Mouse (Mus musculus) embryonic stem cell, embryonic (primary cell): ENCODE measurements around the gene Col25a1.

Experiments
- CTCF ChIA-PET, 4 experiments: fragments of 300-600 bp in 2 of 4; fragments of 350-600 bp in 2 of 4; sonication (Branson Sonifier 250); formaldehyde crosslinking; loops; one replicate each; lab custom pipeline; 2022; ENCODE audit warnings: inconsistent platforms in 2 of 4; lab: Charles Lee
- POLR2A ChIA-PET, 4 experiments: fragments of 300-600 bp in 2 of 4; fragments of 350-600 bp in 2 of 4; sonication (Branson Sonifier 250); formaldehyde crosslinking; loops; one replicate each; lab custom pipeline; 2022; ENCODE audit warnings: antibody characterized with exemption in 4 of 4, inconsistent platforms in 1 of 4; lab: Charles Lee

Col25a1 gene

DNA sequence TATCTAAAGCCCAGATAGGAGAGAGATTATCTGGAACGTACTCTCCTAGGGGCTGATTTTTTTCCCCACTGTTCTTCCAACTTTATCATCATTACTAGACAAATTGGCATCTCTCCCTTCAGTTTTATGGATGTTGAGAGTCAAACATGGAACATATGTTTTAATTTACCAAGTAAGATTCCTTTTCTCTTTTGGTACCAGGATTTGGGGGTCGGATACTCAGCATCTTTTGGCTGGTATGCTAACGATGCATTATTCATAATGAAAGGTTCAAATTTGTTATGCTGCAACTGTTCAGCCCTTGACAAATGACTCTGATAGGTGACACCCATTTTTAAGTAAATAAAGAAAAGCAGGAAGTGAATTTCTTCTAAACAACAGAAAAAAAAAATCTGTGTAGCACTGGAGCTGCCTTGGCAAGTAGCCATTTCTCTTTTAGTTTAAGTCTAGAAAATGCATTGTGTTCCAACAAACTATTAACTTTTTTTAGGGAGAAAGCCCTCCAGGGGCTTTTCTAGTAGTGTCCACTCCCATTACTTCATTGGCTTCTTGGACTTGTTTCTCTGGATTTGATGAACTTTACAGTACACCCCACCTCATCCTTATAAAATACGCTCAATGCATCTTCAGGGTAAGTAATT is 223.2 kb downstream of the Col25a1 start:
- ChIA-PET POLR2A (no interaction called here), CTCF (no interaction called here)

DNA sequence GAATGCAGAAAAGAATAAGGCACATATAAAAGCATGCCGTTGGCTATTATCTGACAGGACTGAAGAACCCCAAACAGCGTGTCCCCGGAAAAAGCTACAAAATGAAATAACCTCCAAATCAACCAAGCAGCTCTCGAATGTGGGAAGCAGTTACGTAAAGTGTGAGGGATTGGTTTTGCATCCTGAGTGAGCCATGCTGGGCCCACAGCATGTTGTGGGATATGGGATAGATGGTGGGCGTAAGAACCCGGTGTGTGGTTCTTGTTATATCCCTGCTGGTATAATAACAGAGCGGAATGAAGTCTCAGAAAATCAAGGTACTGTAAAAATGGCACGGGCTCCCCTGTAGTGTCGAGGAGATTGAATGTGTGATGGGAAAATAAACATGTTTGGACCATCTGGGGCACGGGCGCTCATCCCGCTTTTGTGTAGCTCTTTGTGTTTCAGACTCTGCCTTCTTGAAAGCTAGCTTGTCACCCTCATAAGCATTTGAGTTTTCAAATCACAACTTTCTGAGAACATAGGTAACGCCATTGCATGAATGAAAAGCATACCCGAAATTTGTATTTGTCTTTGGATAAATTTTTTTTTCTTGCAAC is 225.4 kb downstream of the Col25a1 start:
- CTCF ChIA-PET: no interaction called here

DNA sequence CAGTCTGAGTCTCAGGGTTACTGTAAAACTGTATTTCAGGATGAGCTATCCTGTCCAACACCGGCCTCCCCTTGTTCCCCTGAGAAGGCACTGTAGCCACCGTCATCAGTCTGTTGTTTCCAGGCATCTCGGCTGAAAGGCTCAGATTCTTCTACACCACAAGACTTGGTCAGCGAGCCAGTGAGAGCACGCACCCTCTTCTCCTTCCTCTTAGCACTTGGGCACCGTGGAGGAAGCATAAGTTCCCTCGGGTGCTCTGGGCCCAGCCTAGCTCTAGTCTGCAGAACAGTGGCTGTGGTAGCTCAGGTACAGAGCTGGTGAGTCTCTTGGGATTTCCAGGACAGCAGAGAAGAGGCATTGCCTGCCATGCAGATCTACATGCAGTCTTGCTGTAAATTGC is 229.5 kb downstream of the Col25a1 start:
- CTCF ChIA-PET: interaction anchor here in 1 of 4 experiments (0.5 kb wide), 1 partner anchor 31 kb away, joined by 9 read pairs; no protein-coding TSS in a partner anchor
- POLR2A ChIA-PET: no interaction called here

More for the DNA sequence above, 225.4 kb downstream of the Col25a1 start:
- POLR2A ChIA-PET: no interaction called here

DNA sequence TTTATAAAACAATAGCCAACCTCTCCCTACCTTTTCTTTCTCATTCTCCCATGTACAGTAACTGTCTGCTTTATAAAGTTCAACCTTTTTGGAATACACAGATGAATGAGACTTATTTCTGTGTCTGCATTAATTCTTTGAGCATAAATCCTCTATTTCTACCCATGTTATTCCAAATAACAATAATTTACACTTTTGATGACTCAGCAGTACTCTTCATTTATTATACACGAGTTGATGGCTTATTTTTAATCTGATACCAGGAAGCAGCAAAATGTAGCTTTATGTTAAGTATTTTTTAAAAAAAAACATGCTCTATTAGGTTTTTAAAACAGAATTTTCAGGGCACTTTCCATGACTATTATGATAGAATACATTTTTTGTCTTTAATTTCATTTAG is 230.6 kb downstream of the Col25a1 start:
- POLR2A ChIA-PET: no interaction called here
- CTCF ChIA-PET: no interaction called here

DNA sequence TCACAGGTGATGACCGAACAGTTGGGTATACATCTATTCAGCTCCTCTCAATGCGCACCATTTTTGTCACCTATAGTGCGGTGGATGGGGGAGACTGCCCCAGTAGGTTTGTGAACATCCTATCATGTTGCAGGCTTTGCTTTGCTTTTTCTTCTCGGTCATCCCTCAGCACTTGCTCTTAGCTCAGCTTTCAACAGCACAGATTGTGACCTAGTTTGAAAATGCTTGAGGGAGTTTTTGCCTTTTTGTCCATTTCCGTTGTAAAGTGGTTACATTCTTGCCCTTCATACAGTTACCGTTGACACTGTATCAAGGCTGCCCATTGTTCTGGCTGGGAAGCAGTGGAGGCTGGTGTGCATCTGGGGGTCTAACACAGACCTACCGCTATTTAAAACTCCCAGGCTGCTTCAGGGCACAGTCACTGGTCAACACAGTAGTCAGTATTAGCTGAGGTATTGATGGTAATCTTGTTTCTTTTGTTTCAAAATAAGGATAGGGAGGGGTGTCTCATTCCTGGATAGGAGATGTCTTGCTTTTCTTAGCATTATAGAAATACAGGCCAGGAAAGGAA is 231.6 kb downstream of the Col25a1 start:
- ChIA-PET POLR2A (no interaction called here), CTCF (no interaction called here)

DNA sequence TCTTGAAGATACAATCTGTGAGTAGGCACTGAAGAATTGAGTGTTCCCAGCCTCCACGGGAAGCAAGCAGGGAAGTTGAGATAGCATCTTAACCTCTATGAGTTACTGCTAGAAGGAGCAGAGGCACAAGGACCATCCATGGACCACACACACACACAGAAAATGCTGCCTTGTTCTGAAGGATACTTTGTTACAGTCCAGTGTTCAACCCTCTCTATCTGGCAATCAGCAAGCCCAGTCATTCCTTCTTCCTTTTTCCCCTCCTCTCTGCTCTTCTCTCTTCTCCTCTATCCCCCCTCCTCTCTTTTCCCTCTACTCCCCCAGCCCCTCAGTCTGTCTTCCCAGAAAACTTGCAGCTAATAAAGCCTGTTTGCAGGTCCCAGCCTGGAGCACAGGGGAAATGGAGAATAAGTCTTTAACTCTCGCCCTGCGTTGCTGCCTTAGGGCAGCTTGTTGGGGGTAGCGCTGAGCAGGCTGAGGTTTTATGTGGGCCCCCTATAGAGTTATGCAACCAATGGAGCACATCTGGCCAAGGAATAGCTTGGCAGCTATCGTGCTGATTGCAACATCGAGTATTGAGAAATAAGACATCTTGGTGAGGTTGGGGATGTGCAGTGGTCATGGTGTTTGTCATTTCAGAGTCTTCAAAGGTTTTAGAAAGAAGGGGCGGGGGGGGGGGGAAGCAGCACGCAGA is 235.8 kb downstream of the Col25a1 start:
- ChIA-PET CTCF (no interaction called here), POLR2A (interaction anchor here in 1 of 4 experiments (0.6 to 0.7 kb wide), 2 partner anchors 105 to 111 kb away, joined by 3 to 5 read pairs; no protein-coding TSS in a partner anchor)

DNA sequence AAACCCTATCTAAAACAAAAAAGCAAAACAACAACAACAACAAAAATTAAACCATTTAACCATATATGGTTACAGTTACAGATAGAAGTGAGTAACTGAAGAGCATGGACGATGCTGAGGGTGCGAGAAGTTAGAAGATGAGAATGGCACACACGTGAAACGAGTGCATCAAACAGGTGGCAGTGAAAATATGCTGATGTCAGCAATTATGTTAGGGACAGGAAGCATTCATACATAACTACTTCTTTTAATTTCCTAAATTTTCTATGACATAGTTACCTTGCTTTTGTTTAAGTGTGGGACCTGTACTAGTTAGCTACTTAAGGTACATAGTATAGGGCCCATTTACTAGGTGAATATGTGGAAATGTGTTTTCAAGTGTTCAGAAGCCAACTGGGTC is 237.1 kb downstream of the Col25a1 start:
- POLR2A ChIA-PET: no interaction called here
- CTCF ChIA-PET: no interaction called here

DNA sequence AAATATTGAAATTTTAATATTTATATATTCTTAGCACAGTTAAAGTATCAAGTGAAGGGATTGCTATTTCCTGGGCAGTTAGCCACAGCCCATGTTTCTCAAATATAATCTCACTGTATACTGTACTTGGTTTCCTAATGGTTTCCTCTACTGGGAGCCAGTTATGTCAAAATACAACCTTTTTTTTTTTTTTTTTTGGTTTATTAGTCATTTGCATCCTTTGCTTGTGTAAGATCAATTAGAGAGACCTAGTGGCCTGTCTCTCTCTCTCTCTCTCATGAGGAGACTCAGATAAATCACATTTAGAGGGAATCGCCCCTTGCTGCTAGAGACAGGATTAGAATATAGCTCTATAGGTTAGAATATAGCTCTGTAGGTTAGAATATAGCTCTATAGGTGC is 237.8 kb downstream of the Col25a1 start:
- POLR2A ChIA-PET: interaction anchor here in 1 of 4 experiments (0.6 kb wide), 1 partner anchor 803 kb away, joined by 4 read pairs; no protein-coding TSS in a partner anchor

DNA sequence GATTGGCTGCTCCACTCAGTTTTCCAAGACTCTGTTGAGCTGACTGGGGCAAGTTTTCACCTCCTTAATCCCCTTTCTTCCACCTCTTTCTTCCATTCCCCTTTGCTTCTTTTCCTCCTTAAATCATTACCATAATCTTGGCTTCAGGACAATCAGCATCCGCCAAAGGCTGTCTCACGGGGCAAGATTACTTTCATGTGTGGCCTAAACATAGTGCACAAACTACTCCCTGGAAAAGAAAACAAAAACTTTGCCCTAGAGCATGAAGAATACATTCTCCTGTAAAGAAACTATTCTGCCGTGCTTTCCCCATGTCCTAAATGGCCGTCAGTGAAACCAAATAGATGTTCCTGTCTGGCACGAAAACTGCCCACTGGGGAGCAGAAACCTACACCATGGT is 238.9 kb downstream of the Col25a1 start:
- ChIA-PET POLR2A (no interaction called here), CTCF (interaction anchor here in 1 of 4 experiments (0.7 kb wide), 1 partner anchor 20 kb away, joined by 3 read pairs; no protein-coding TSS in a partner anchor)

More for the DNA sequence above, 237.8 kb downstream of the Col25a1 start:
- CTCF ChIA-PET: no interaction called here

DNA sequence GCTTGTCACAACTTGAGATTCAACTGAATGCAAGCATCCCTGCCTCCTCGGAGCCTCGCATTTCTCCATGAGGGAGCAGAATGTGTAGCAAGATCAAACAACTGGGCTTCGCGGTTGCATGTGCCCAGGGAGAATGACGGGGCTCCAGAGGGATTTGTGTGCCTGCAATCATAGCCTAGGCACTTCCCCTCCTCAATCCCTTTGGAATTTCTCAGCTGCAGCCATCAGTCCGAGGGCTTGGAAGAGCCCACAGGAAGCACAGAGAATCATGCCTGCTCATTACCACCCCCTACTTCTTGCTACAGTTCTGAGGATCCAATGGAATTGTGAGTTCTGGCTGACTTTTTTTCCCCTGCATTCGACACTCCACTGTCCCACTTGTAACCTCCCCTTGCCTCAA is 241.8 kb downstream of the Col25a1 start:
- ChIA-PET POLR2A (no interaction called here), CTCF (no interaction called here)

DNA sequence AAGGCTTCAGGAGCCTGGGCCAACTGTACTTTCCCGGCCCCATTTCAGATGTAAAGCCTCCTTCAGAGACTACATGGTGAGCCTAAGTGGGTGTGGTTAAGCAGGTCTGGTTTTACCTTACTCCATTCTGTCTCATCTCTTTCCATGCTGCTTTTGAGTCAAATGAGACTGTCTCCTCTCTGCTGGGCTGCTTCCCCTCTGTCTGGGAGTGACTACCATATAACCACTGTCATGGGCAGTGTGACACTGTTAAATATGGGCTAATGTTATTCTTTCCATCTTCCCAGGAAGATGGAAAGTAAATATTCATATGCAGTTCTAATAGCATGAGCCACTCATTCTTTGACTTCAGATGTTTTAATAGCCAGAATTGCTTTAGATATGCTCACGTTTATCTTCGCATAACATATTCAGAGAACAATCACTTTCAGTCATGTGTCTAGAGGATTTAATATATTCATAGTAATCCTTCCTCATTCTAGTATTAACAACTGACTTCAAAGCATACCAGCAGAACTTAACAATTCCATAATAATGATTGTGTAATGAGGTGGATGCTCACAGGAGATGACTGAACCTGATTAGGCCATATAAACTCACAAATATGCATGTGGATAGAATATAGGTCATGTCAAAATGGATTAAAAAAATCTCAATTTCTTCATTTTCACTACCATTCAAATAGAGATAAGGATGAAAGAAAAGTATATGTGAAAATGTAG is 243.5 kb downstream of the Col25a1 start:
- ChIA-PET POLR2A (no interaction called here), CTCF (no interaction called here)

DNA sequence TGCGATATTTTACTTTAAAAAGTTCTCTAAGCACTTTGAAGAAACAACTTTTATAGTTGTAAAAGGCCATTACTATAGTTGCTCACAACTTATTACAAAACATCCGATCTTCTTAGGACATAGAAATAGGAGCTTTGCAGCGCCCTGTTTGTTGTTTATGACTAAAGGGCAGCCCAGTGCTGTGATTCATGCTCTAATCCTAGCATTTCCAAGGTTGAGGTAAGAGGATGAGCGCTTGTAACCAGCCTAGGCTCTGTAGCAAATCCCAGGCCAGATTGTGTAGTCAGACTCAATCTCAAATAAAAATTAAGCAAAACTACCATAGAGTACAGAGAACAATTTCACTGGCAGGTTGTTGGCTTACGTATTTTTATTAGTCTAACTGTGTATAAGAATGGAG is 246.5 kb downstream of the Col25a1 start:
- CTCF ChIA-PET: no interaction called here
- POLR2A ChIA-PET: no interaction called here

DNA sequence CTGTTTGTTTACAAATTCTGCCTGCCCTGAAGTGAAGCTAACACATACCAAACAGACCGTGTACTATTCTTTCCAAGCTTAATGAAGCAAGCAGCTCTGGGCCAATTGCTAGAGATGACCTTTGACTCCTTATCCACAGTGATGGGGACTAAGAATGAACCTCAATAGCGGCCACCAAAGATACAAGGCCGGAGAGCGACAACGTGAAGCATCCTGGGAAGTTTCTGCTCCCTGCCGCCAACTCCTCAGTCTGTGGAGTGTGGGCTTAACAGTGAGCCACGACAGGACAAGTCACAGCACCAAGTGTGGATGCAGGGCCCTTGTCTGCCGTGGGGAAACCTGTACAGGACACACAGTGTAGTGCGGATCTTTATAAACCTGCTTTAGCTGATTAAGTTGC is 247.3 kb downstream of the Col25a1 start:
- ChIA-PET POLR2A (no interaction called here), CTCF (no interaction called here)

DNA sequence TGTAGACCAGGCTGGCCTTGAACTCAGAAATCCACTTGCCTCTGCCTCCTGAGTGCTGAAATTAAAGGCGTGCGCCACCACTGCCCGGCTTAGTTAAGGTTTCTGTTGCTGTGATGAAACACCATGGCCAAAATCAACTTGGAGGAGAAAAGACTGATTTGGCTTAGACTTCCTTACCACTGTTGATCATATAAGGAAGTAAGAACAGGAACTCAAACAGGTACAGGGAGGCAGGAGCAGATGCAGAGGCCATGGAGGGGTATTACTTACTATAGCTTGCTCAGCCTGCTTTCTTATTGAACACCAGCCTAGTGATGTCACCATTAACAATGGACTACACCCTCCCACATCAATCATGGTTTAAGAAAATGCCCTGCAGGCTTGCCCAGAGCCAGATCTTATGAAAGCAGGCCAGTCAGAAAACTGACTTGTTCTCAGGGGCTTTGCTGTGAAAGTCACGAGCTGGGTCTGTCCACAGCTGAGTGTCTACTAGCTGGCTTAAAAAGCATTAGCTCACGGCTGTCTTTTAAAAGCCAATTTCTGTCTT is 249.1 kb downstream of the Col25a1 start:
- ChIA-PET POLR2A (no interaction called here), CTCF (no interaction called here)

DNA sequence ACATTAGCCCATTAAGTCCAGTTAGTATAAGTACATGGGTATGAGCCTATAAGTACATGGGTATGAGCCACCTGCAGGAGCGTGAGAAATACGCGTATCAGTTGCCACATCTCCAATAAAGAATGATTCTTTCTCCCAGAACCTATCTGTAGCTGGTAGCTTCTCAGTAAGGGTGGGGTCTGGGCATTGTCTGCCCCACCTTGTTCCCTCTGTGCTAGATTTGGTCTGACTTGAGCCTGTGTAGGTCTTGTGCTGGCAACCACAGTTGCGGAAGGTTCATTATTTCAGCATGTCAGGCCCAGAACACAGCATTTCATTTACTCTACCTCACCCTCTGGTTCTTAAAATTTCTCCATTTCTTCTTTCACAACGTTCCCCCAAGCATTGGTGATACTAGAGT is 250.4 kb downstream of the Col25a1 start:
- ChIA-PET POLR2A (no interaction called here), CTCF (no interaction called here)

DNA sequence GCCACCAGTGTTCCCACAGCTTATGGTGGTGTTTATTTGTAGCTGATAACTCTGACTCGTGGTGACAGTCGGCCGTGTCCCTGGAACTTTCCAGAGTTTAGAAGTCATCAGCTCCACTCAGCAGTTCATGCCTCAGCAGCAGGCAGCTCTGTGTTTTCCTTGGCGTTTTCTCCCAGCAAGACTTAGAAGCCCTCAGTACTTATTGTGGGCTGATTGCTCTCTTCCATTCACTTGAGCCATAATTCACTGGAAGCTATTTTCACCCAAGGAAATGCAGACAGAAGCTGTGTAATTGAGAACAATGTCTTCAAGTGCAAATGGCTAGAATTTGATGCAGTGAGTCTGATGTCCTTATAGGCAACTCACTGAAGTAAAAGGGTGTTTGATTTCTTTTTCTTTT is 254.6 kb downstream of the Col25a1 start:
- ChIA-PET POLR2A (no interaction called here), CTCF (interaction anchor here in 1 of 4 experiments (1.0 kb wide), 1 partner anchor 282 kb away, joined by 3 read pairs; no protein-coding TSS in a partner anchor)

DNA sequence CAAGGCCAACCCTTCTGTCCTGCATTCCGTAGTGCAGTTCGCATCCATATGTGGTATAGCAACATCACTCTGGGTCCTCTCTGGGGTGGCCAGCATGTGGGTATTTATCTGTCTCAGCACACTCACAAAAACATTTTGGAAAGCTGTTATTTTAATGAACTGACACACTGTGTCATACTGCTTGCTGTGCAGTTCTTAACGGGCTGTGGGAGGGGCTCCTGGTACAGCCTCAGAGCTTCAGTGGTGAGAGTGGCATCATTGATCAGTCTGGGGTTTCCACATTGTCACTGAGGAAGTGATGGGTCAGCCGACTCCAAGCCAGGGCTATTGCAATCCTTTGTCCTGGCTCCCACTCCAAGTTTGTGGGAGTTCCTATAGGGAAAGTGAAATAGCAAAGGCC is 255.9 kb downstream of the Col25a1 start:
- POLR2A ChIA-PET: no interaction called here
- CTCF ChIA-PET: no interaction called here

DNA sequence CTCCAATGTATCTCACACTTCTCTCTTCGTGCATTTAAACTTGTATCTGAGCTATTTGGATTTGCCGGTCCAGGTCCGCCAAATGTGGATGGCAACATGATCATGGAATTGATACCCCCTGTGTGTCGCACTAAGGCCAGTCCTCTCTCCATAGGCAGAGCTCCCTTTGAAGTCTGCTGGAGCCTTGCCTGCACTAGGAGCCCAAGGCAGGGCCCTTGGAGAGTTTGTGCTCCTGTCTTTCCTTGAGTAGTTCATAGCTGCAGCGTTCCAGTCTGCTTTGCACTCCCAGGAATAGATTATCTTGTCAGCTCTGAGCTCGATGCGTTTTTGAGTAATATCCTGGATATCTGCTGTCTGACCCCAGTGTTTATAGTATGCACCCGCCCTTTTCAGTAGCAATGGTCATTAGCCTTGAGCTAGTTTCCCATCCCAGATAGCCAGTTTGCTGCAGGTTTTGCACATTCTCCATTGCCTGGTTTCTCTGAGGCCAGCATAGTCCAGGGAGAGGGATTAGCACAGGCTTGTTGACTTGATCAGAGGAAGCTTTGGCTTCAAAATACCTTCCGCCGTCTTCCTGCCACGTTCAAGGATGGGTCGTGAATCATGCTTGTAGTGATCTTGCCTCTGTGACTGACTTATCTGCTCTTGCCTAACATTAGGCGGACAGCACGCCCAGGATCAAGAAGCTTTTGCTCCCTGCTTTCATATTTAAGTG is 258.1 kb downstream of the Col25a1 start:
- ChIA-PET CTCF (interaction anchor here in 2 of 4 experiments (0.7 to 0.9 kb wide), 2 partner anchors 285 to 534 kb away, joined by 3 to 5 read pairs; no protein-coding TSS in a partner anchor), POLR2A (interaction anchor here in 1 of 4 experiments (1.9 kb wide), 1 partner anchor 13 kb away, joined by 4 read pairs; no protein-coding TSS in a partner anchor)
